ENCODE assay signal across 8 mouse cellular contexts in the genomic region with DNA sequence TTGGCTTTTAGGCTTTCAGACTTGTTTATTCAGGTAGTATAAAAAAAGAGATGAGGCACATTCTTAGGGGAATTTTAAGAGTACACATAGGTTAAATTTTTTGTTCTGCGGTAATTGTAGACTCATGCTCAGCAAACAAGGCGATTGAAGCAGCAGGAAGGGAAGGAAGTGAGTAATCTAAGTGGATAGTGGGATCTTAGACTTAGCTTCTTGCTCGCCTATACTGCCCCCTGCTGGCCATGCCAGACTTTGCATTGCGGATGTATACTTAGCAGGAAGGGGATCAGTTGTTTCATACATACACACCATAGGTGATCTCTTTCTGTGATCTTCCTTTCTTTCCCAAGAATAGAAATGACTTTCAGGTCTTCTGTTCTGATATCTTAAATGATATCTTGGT.
DNase-seq lines count a peak whose midpoint lies in the region; ATAC-seq and TF ChIP-seq lines count a peak whose summit lies in the region.

No protein-coding gene starts in this region.

- peak; percentile 76 for ATAC-seq in granulocyte monocyte progenitor cell, adult 5-6 weeks (replicated peaks; ENCODE audit: poor library complexity, severe bottlenecking)
- peak; percentile 60 for ATAC-seq in lung, postnatal 0 days

- H3K36me3 ChIP-seq in lung, postnatal 0 days (ENCODE audit: insufficient read depth, low read length) = no peaks in the 10 kb centered on the region

- no peak overlapping the region for H3K9ac ChIP-seq in lung, postnatal 0 days (replicated peaks; ENCODE audit: low read depth)

- no peaks in the 10 kb centered on the region for H3K9me3 ChIP-seq in lung, postnatal 0 days (ENCODE audit: low read length)

- TF ChIP-seq CTCF in lung, postnatal 0 days (IDR thresholded peaks at IDR 0.05) = peak; percentile 99

- 0% methylated on average over 4 of the region's 4 CpGs for WGBS in lung, postnatal 0 days

- DNase-seq in CD4-positive helper T cell, adult 2 months (ENCODE audit: low read depth, low spot score) = peak; percentile 27
- DNase-seq in adrenal gland, adult 2 months = peak; percentile 86
- DNase-seq in embryo, embryonic 11 days = peak; percentile 91
- peak; percentile 82 to 95 for DNase-seq in layer of hippocampus, adult 18-20 months (ENCODE audit: low spot score in 2 of 2)
- peak; percentile 94 for DNase-seq in lung, postnatal 0 days (ENCODE audit: low spot score)
- peak; percentile 95 to 97 for DNase-seq in right cerebral cortex, adult 2 months (ENCODE audit: low spot score in 2 of 2)
- DNase-seq in urinary bladder, postnatal 10 days (ENCODE audit: low spot score) = peak; percentile 72

- no peak overlapping the region for H3K4me2 ChIP-seq in lung, postnatal 0 days (replicated peaks; ENCODE audit: low read depth, low read length)

- H3K27ac ChIP-seq in lung, postnatal 0 days (ENCODE audit: low read length) = no peak overlapping the region

- H3K27me3 ChIP-seq in lung, postnatal 0 days (replicated peaks; ENCODE audit: insufficient read depth, low read length) = no peaks in the 10 kb centered on the region

- peak; percentile 21; the same call in 1 of the 2 replicates for TF ChIP-seq EP300 in lung, postnatal 0 days (IDR thresholded peaks at IDR 0.05)

- no peak overlapping the region for H3K4me3 ChIP-seq in lung, postnatal 0 days (ENCODE audit: low read depth, low read length)

- peaks cover 13% of the 10 kb centered on the region; the same call in 1 of the 2 replicates for H3K4me1 ChIP-seq in lung, postnatal 0 days (ENCODE audit: insufficient read depth, low read depth, low read length)

Comparison
In these comparisons a context has a peak if more than half of its experiments do, and no peak if none do; other contexts are left out.
1. DNase-seq: peak in every context shown above with its lines; median percentile 96 in right cerebral cortex, adult 2 months; 94 in lung, postnatal 0 days; 91 in embryo, embryonic 11 days; 88 in layer of hippocampus, adult 18-20 months; 86 in adrenal gland, adult 2 months; 72 in urinary bladder, postnatal 10 days; 27 in CD4-positive helper T cell, adult 2 months.